Mouse (Mus musculus) hindbrain, embryonic 14.5 days (tissue): Measurements from ENCODE around the gene Adgrg3. TPM values are rescaled to one million over a fixed set of nuclear protein-coding genes. Genes with fewer than 3 reads are reported as not detected.

ENCODE experiments used
- ATAC-seq: fragments of 200-750 bp; cut with Nextera tagmentation; 2 replicates; pipeline ENCODE4 v1.8.0; 2017; ENCODE audit warnings: moderate number of reproducible peaks, mild to moderate bottlenecking, moderate TSS enrichment, moderate library complexity; ENCODE audit not compliant: low FRiP score
- DNase-seq: peaks from one replicate; pipeline ENCODE4 v3.0.0-alpha.2; 2015; ENCODE audit warnings: low spot score
- H3K27ac ChIP-seq: fragments of 300-500 bp; sonication (generic); 2 replicates; pipeline ENCODE4 v1.5.1; 2014; ENCODE audit warnings: mild to moderate bottlenecking, moderate library complexity
- H3K27me3 ChIP-seq: fragments of 300-500 bp; sonication (generic); 2 replicates; pipeline ENCODE4 v1.6.1; 2014; ENCODE audit warnings: mild to moderate bottlenecking, low read length, mixed read lengths; ENCODE audit not compliant: control insufficient read depth, insufficient read depth
- H3K36me3 ChIP-seq: fragments of 300-500 bp; sonication (generic); replicated peaks from 2 replicates; pipeline ENCODE4 v1.6.1; 2014; ENCODE audit not compliant: control insufficient read depth, insufficient read depth
- H3K4me1 ChIP-seq: fragments of 300-500 bp; sonication (generic); replicated peaks from 2 replicates; pipeline ENCODE4 v1.6.1; 2014; ENCODE audit warnings: antibody characterized with exemption, low read length, mixed read lengths; ENCODE audit not compliant: control insufficient read depth, insufficient read depth
- H3K4me2 ChIP-seq: fragments of 300-500 bp; sonication (generic); replicated peaks from 2 replicates; pipeline ENCODE4 v1.6.1; 2014; ENCODE audit warnings: mild to moderate bottlenecking, moderate library complexity
- H3K4me3 ChIP-seq: fragments of 300-500 bp; sonication (generic); replicated peaks from 2 replicates; pipeline ENCODE4 v1.5.1; 2014; ENCODE audit warnings: mild to moderate bottlenecking, low read length
- H3K9ac ChIP-seq: fragments of 300-500 bp; sonication (generic); 2 replicates; pipeline ENCODE4 v1.6.1; 2014
- H3K9me3 ChIP-seq: fragments of 300-500 bp; sonication (generic); 2 replicates; pipeline ENCODE4 v1.6.1; 2016; ENCODE audit warnings: low read length; ENCODE audit not compliant: control insufficient read depth
- WGBS: fragments of 180-500 bp; shearing (Covaris S2); extraction: QIAGEN DNeasy Blood & Tissue Kit; methylation state at CpG from one replicate; pipeline ENCODE4 v1.1.7; 2014; 5-methylcytosine and 5-hydroxymethylcytosine counted together
- polyA plus RNA-seq: library from polyadenylated mRNA; unstranded; fragments of >200 nt; fragmentation: Nextera tagmentation; extraction: Ambion mirVana; gene quantifications from 2 replicates; pipeline ENCODE4 v1.2.1, GENCODE M21; 2014

Gene Adgrg3
- polyA plus RNA-seq, 1 experiment from 2014 or later = 1.2 TPM

GRCm38 (mm10) chr8:94981848-94982247 is 35.6 kb upstream of the Adgrg3 start:
- no peak overlapping the region for H3K9ac ChIP-seq
- no peak overlapping the region for H3K4me3 ChIP-seq
- ATAC-seq (0 out of 2 replicates have a peak, but pooled peaks have one; percentile 12), DNase-seq (peak; percentile 56)
- WGBS = 36% methylated on average over 7 of the region's 7 CpGs
- H3K27me3 ChIP-seq = no peaks in the 10 kb centered on the region
- H3K27ac ChIP-seq = peak overlapping the region; percentile 55
- no peaks in the 10 kb centered on the region for H3K9me3 ChIP-seq
- H3K36me3 ChIP-seq = no peaks in the 10 kb centered on the region
- H3K4me2 ChIP-seq = no peak overlapping the region
- peaks cover 63% of the 10 kb centered on the region for H3K4me1 ChIP-seq

GRCm38 (mm10) chr8:94983146-94983545 is 34.3 kb upstream of the Adgrg3 start:
- peak overlapping the region; percentile 66 for H3K27ac ChIP-seq
- H3K4me1 ChIP-seq = peaks cover 55% of the 10 kb centered on the region
- DNase-seq (no peak), ATAC-seq (no peak)
- H3K9ac ChIP-seq = no peak overlapping the region
- no peak overlapping the region; the same call in 1 of the 2 replicates for H3K4me2 ChIP-seq
- no peaks in the 10 kb centered on the region for H3K36me3 ChIP-seq
- WGBS = 14% methylated on average over 5 of the region's 5 CpGs
- H3K4me3 ChIP-seq = no peak overlapping the region
- no peaks in the 10 kb centered on the region for H3K9me3 ChIP-seq
- H3K27me3 ChIP-seq = no peaks in the 10 kb centered on the region

- ATAC-seq = peak; percentile 75
- peak; percentile 49 for DNase-seq
- Histone ChIP-seq H3K27ac (peak overlapping the region; percentile 66), H3K36me3 (no peaks in the 10 kb centered on the region), H3K4me1 (peaks cover 51% of the 10 kb centered on the region), H3K27me3 (no peaks in the 10 kb centered on the region), H3K4me2 (peak overlapping the region; percentile 21), H3K4me3 (no peak overlapping the region), H3K9me3 (no peaks in the 10 kb centered on the region), H3K9ac (peak overlapping the region; percentile 35)
- 9% methylated on average over 10 of the region's 10 CpGs for WGBS
Measured at GRCm38 (mm10) chr8:94983881-94984516, 33.5 kb upstream of the Adgrg3 start.

GRCm38 (mm10) chr8:94985023-94985422 is 32.5 kb upstream of the Adgrg3 start:
- no peak overlapping the region for H3K9ac ChIP-seq
- 92% methylated on average over 6 of the region's 6 CpGs for WGBS
- no peaks in the 10 kb centered on the region for H3K9me3 ChIP-seq
- H3K27me3 ChIP-seq = no peaks in the 10 kb centered on the region
- H3K4me3 ChIP-seq = 0 out of 2 replicates have a peak overlapping the region, but pooled peaks have one; percentile 0
- DNase-seq = no peak
- no peak for ATAC-seq
- H3K36me3 ChIP-seq = no peaks in the 10 kb centered on the region
- H3K27ac ChIP-seq = no peak overlapping the region
- peaks cover 51% of the 10 kb centered on the region for H3K4me1 ChIP-seq
- H3K4me2 ChIP-seq = peak overlapping the region; percentile 21; the same call in 1 of the 2 replicates

- DNase-seq (no peak), ATAC-seq (no peak)
- 13% methylated on average over 5 of the region's 5 CpGs for WGBS
- no peak overlapping the region; the same call in 1 of the 2 replicates for H3K27ac ChIP-seq
- H3K4me3 ChIP-seq = no peak overlapping the region
- no peaks in the 10 kb centered on the region for H3K36me3 ChIP-seq
- H3K27me3 ChIP-seq = no peaks in the 10 kb centered on the region
- no peaks in the 10 kb centered on the region for H3K9me3 ChIP-seq
- H3K4me1 ChIP-seq = peaks cover 50% of the 10 kb centered on the region
- peak overlapping the region; percentile 5; the same call in 1 of the 2 replicates for H3K4me2 ChIP-seq
- H3K9ac ChIP-seq = no peak overlapping the region
Measured at GRCm38 (mm10) chr8:94986676-94987075, 30.8 kb upstream of the Adgrg3 start.

GRCm38 (mm10) chr8:94987553-94987952 is 29.9 kb upstream of the Adgrg3 start:
- Histone ChIP-seq H3K4me1 (peaks cover 50% of the 10 kb centered on the region), H3K27ac (no peak overlapping the region), H3K36me3 (no peaks in the 10 kb centered on the region), H3K4me2 (no peak overlapping the region), H3K27me3 (no peaks in the 10 kb centered on the region), H3K4me3 (no peak overlapping the region), H3K9ac (no peak overlapping the region), H3K9me3 (no peaks in the 10 kb centered on the region)
- WGBS = 80% methylated on average over 7 of the region's 7 CpGs
- ATAC-seq = no peak
- no peak for DNase-seq

GRCm38 (mm10) chr8:94988619-94989018 is 28.9 kb upstream of the Adgrg3 start:
- Histone ChIP-seq H3K9ac (no peak overlapping the region), H3K27ac (no peak overlapping the region), H3K36me3 (no peaks in the 10 kb centered on the region), H3K4me3 (no peak overlapping the region), H3K27me3 (no peaks in the 10 kb centered on the region), H3K4me1 (peaks cover 51% of the 10 kb centered on the region), H3K4me2 (no peak overlapping the region), H3K9me3 (no peaks in the 10 kb centered on the region)
- 85% methylated on average over 6 of the region's 6 CpGs for WGBS
- no peak for ATAC-seq
- no peak for DNase-seq

GRCm38 (mm10) chr8:94989711-94990110 is 27.8 kb upstream of the Adgrg3 start:
- 91% methylated on average over 4 of the region's 4 CpGs for WGBS
- Histone ChIP-seq H3K27me3 (no peaks in the 10 kb centered on the region), H3K27ac (no peak overlapping the region), H3K4me1 (peaks cover 44% of the 10 kb centered on the region), H3K9me3 (no peaks in the 10 kb centered on the region), H3K36me3 (no peaks in the 10 kb centered on the region), H3K4me2 (no peak overlapping the region), H3K9ac (no peak overlapping the region), H3K4me3 (no peak overlapping the region)
- DNase-seq = no peak
- no peak for ATAC-seq

GRCm38 (mm10) chr8:94990598-94991453 is 26.7 kb upstream of the Adgrg3 start:
- ATAC-seq (no peak), DNase-seq (no peak)
- H3K27ac ChIP-seq = no peak overlapping the region
- WGBS = 74% methylated on average over 11 of the region's 11 CpGs
- no peaks in the 10 kb centered on the region for H3K27me3 ChIP-seq
- no peak overlapping the region for H3K4me3 ChIP-seq
- H3K4me2 ChIP-seq = no peak overlapping the region
- H3K4me1 ChIP-seq = peaks cover 43% of the 10 kb centered on the region
- no peaks in the 10 kb centered on the region for H3K36me3 ChIP-seq
- no peaks in the 10 kb centered on the region for H3K9me3 ChIP-seq
- H3K9ac ChIP-seq = no peak overlapping the region
